Mouse (Mus musculus): Measurements from ENCODE around the gene Gp9.

Gp9 gene

DNA sequence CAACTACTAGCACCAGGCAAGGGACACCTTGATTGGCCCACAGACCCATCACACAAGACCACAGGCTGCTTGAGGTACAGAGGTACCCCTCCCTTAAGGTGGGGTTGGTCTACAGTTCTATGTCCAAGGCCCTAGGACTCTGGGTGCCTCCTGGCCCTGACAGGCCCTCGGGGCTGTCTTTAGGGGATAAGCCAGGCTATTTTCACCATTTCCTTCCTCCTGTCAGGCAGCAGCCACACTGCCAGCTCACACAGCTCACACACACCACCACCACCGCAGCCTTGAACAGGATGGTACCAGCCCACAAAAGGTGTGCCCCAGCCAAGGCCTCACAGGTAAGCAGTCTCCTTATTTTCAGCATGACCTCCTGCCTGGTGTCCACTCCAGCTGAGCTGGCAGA lies at the start of gene Gp9:
Gene Gp9 (plus strand): TSS at position 231 of the 400 bp plus-strand sequence.
- DNase-seq, result no peak

GRCm38 (mm10) chr6:87728102-87728501 lies 49.8 kb upstream of the Gp9 start:
- no peak for DNase-seq

- no peak for DNase-seq
Measured at GRCm38 (mm10) chr6:87730141-87730540, 47.7 kb upstream of the Gp9 start.

DNA sequence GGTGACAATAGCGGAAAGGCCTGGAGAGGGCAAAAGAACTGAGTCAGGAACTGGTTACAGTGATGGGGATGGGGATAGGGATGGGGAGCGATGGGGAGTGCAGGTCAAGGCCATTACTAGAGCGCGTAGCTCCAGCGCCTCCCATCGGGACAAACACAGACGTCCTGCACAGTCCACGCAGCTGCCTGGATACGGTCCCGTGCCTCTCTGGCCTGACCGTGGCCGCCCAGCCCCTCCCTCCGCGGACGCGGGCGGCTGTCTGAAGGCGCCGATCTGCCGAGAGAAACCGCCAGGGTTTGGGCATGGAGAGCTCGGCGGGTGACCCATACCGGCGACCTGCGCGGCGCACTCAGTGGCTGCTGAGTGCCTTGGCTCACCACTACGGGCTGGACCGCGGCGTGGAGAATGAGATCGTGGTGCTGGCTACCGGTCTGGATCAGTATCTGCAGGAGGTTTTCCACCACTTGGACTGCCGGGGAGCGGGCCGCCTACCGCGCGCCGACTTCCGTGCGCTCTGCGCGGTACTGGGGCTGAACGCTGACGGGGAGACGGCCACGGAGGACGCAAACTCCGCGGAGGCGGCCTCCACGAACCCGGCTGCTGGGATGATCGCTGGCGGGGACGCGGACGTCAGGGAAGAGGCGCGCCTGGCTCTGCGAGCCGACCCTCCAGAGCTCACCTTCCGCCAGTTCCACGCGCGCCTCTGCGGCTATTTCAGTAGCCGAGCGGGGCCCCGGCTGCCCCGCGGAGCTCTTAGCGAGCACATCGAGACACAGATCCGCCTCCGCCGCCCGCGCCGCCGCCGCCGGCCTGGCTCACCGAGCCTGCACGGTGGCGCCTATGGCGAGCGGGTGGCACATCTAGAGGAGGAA lies 47.0 kb upstream of the Gp9 start, which contains the start of gene Efcc1:
Gene Efcc1 (plus strand): TSS at position 279 of the 872 bp plus-strand sequence.
- DNase-seq, result peak; percentile 73 to 84

DNA sequence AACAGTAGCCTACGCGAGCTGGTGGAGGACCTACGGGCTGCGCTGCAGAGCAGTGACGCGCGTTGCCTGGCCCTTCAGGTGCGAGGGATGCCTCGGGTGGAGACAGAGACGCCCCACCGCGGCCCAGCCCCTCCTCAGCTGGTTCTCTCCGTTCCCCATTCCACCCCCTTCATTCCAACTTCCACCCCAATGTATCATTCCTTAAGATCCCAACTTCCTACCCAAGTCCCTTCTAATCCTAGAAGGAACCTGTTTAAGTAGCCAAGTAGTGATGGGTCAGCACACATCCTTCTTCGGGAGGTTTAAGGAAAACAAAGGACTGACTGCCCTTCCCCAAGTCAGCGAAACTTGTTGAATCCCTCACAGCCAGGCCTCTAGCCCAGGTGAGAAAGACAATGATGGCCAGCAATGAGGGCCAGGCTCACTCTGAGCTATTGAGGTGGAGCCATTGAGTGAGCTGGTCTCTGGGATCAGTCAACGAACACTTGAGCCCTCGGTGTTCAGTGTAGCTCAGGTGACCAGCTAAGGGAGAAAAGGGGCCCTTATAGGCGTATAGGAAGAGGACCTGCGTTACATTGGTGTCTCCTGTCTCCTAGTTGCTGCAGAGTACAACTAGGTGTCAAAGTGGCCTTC lies 46.3 kb upstream of the Gp9 start:
- peak in 1 of 2 experiments; percentile 12 for DNase-seq

DNA sequence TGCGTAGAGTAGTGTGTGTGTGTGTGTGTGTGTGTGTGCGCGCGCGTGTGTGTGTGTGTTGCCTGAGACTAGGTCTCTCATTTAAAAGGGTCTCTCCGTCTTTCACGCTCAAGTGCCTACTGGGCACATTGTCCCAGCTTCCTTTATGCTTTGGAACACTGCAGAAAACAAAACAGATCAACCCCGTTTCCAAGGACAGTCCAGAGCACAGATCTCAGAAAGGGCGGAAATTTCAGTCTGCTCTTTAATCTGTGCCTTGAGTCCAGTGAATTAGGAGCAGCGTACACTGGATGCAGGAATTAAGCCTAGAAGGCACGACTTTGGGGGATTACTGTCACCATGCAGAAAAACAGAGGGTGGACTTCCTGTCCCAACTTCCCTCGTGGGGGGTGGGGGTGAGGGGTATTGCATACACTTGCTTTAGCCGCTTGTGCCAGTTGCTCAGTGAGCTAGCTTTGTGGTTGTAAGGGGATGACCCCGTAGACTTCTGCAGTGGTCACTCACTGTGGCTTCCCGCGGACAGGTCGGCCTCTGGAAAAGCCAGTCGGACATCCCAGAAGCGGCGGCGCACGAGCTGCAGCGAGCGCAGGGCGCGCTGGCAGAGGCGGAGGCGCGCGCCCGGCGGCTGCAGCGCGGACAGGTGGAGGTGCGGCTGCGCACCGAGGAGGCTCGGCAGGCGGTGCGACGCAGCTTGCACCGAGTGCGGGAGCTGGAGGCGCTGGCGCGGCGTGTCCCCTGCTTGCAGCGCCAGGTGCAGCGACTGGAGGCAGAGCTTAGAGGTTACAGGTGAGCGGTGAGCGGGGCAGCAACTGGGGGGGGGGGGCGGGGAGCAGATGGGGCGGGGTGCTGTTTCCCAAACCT lies 45.5 kb upstream of the Gp9 start:
- peak; percentile 45 to 54 for DNase-seq

GRCm38 (mm10) chr6:87733131-87733930 lies 44.5 kb upstream of the Gp9 start:
- peak in 1 of 2 experiments; percentile 53 for DNase-seq

GRCm38 (mm10) chr6:87734136-87734535 lies 43.7 kb upstream of the Gp9 start:
- DNase-seq, result peak; percentile 61 to 73

DNA sequence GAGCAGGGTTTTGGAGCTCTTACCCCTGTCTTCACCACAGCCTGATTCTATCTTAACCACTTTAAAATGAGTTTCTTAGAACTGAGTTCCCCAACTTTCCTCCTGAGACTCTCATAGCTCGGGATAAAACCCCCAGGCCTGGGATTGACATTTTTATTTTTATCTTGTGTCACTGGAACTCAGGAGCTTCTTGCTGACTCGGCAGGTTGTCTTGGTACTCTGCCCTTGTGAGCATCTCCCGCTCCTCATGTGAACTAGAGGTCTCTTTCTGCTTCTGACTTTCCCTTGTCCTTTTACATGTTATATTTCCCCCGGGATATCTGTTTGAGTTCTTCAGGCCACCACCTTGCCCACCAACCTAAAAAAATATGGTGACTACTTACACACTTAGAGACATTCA lies 40.9 kb upstream of the Gp9 start:
- no peak for DNase-seq

GRCm38 (mm10) chr6:87737921-87738626 lies 39.8 kb upstream of the Gp9 start:
- peak in 1 of 2 experiments; percentile 33 for DNase-seq

DNA sequence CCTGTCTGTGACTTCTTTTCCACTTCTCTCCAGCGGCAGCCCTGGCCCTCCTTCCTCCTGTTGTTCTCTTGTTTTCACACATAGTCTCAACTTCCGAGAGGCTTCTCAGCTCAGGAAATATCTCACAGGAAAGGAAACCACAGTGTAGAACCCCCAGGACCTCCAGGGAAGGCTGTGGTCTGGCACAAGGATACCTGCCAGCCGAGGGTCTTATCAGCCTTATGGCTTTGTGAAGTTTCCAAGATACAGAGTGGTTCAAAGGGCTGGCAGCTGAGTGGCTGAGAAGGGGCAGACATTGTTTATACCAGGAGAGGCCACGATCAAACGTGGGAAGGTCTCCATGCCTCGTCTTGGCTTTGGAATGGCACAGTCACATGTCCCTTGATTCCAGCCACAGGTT lies 38.0 kb upstream of the Gp9 start:
- no peak for DNase-seq

GRCm38 (mm10) chr6:87740496-87740895 lies 37.4 kb upstream of the Gp9 start:
- DNase-seq, result no peak

GRCm38 (mm10) chr6:87741978-87742377 lies 35.9 kb upstream of the Gp9 start:
- DNase-seq, result no peak

GRCm38 (mm10) chr6:87742804-87743203 lies 35.1 kb upstream of the Gp9 start:
- DNase-seq, result peak in 1 of 2 experiments; percentile 38

DNA sequence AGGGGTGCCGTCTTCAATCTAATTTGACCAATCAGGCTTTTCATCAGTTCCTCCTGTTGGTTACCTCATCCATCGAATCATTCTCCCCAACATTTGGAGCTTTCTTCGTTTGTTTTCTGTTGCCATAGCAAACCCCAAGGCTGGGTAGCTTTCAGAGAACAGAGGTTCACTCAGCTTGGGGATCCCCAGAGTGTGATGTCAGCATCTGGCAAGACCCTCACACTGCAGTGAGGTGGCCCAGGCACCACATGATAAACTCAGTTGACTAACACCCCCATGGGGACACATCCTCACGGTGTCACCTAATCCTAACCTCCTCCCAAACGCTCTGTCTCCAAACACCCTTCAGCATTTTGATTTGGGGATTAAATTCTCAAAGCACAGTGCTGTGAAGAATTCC lies 34.6 kb upstream of the Gp9 start:
- no peak for DNase-seq

DNA sequence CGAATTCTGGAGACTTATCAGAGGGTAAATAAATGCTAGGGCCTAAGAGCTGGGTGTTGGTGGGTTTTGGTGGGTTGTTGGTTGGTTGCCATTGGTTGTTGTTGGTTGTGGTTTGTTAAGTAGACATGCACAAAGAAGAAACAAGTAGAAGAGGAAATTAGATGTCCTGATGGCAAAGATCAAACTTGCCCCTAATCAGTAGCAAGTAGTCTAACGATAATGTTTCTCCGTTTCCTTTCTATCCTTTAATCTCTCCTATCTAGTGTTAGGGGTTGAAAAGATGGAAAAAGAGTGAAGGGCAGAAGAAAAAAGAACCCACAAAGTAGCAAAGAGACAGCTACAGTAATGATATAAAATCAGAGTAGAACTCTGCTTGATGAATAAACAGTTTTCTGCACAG lies 33.2 kb upstream of the Gp9 start:
- no peak for DNase-seq

GRCm38 (mm10) chr6:87745301-87745700 lies 32.6 kb upstream of the Gp9 start:
- peak in 1 of 2 experiments; percentile 50 for DNase-seq

DNA sequence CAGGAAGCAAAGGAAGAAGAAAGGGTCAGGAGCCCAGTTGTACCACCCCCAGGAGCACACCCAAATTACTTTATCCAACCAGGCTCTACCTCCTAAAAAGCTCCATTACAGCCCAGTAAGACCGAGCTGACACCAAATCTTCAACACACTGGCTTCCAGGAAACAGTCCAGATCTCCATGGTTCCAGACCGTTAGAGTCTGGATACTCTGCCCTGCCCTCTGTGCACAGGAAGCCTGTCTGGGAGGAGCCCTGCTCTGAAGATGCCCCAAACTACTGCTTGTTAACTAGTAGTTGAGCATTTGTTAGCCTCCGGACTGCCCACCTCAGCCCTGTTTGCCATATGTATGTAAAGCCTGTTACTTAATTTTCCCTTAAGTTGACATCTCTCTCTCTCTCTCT lies 31.8 kb upstream of the Gp9 start:
- DNase-seq, result peak in 1 of 2 experiments; percentile 26

GRCm38 (mm10) chr6:87746849-87747248 lies 31.0 kb upstream of the Gp9 start:
- DNase-seq, result peak; percentile 74 to 82

DNA sequence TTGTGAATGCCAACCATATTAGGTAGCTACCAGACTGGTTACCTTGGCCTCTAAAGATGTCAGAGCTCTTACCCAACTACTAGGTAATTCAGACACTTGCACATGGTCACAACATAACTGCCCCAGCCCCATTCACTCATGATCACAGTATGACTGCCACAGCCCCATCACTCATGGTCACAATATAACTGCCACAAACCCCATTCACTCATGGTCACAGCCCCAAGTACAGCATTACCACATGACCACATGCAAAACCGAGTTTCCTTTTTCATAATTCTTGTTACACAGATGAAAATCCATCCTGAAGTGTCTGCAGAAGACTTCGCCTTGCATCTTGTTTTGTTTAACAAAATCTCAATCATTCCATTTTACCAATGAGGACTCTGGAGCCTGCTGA lies 29.8 kb upstream of the Gp9 start:
- DNase-seq, result no peak

- peak in 1 of 2 experiments; percentile 29 for DNase-seq
Measured at GRCm38 (mm10) chr6:87748531-87748930, 29.3 kb upstream of the Gp9 start.
